Mouse (Mus musculus): Measurements from ENCODE around the gene Cenps. TPM values are rescaled to one million over a fixed set of nuclear protein-coding genes. Genes with fewer than 3 reads are reported as not detected.

Cenps gene
- polyA plus RNA-seq (2014; fragmentation: Nextera tagmentation; extraction: Ambion mirVana) = 35.1 and 35.4 TPM in 2 replicates

- peak; percentile 92 for ATAC-seq (ENCODE audit: insufficient number of reproducible peaks, insufficient read depth, low FRiP score, low read depth)
- 1% methylated on average over 68 of the region's 68 CpGs for WGBS
These were observed at the start of gene Cenps for GRCm38 (mm10) chr4:149136982-149137770. Cenps (minus strand) TSS chr4:149137629.

GRCm38 (mm10) chr4:149182755-149183154, 45.3 kb upstream of the Cenps start:
- Histone ChIP-seq H3K9ac (replicated peaks; ENCODE audit: low read depth, low read length) (no peak overlapping the region), H3K9me3 (ENCODE audit: control insufficient read depth, low read depth, low read length) (no peaks in the 10 kb centered on the region), H3K27ac (ENCODE audit: low read length) (no peak overlapping the region), H3K27me3 (ENCODE audit: control insufficient read depth, insufficient read depth, low read length) (no peaks in the 10 kb centered on the region), H3K4me3 (ENCODE audit: low read depth, low read length) (no peak overlapping the region), H3K36me3 (ENCODE audit: control insufficient read depth, insufficient read depth, low read length) (peaks cover 37% of the 10 kb centered on the region), H3K4me2 (replicated peaks; ENCODE audit: low read depth, low read length) (no peak overlapping the region), H3K4me1 (ENCODE audit: control insufficient read depth, insufficient read depth, low read length) (0 out of 2 replicates have a peak, but pooled peaks cover 4% of the 10 kb centered on the region)
- WGBS = 63% methylated on average over 4 of the region's 4 CpGs
- ATAC-seq (ENCODE audit: insufficient number of reproducible peaks, insufficient read depth, low FRiP score, low read depth) = no peak

More at GRCm38 (mm10) chr4:149136982-149137770, at the start of gene Cenps:
- Histone ChIP-seq H3K4me1 (ENCODE audit: control insufficient read depth, insufficient read depth, low read length) (0 out of 2 replicates have a peak, but pooled peaks cover 3% of the 10 kb centered on the region), H3K36me3 (ENCODE audit: control insufficient read depth, insufficient read depth, low read length) (no peaks in the 10 kb centered on the region), H3K9ac (replicated peaks; ENCODE audit: low read depth, low read length) (peak within 1 kb of the TSS; percentile 57), H3K27ac (ENCODE audit: low read length) (peak within 1 kb of the TSS; percentile 71; the same call in 1 of the 2 replicates), H3K4me2 (replicated peaks; ENCODE audit: low read depth, low read length) (peak within 1 kb of the TSS; percentile 53), H3K4me3 (ENCODE audit: low read depth, low read length) (peak within 1 kb of the TSS; percentile 52), H3K27me3 (ENCODE audit: control insufficient read depth, insufficient read depth, low read length) (no peaks in the 10 kb centered on the region), H3K9me3 (ENCODE audit: control insufficient read depth, low read depth, low read length) (no peaks in the 10 kb centered on the region)

- Histone ChIP-seq H3K27me3 (ENCODE audit: control insufficient read depth, insufficient read depth, low read length) (no peaks in the 10 kb centered on the region), H3K27ac (ENCODE audit: low read length) (no peak overlapping the region), H3K4me2 (replicated peaks; ENCODE audit: low read depth, low read length) (no peak overlapping the region), H3K4me3 (ENCODE audit: low read depth, low read length) (no peak overlapping the region), H3K36me3 (ENCODE audit: control insufficient read depth, insufficient read depth, low read length) (peaks cover 32% of the 10 kb centered on the region), H3K9ac (replicated peaks; ENCODE audit: low read depth, low read length) (no peak overlapping the region), H3K9me3 (ENCODE audit: control insufficient read depth, low read depth, low read length) (no peaks in the 10 kb centered on the region), H3K4me1 (ENCODE audit: control insufficient read depth, insufficient read depth, low read length) (0 out of 2 replicates have a peak, but pooled peaks cover 4% of the 10 kb centered on the region)
- ATAC-seq (ENCODE audit: insufficient number of reproducible peaks, insufficient read depth, low FRiP score, low read depth) = no peak
- WGBS = 89% methylated on average over 7 of the region's 7 CpGs
These were observed 44.8 kb upstream of the Cenps start for GRCm38 (mm10) chr4:149182192-149182591.

GRCm38 (mm10) chr4:149179573-149179972, 42.1 kb upstream of the Cenps start:
- no peaks in the 10 kb centered on the region for H3K9me3 ChIP-seq (ENCODE audit: control insufficient read depth, low read depth, low read length)
- no peak overlapping the region for H3K4me2 ChIP-seq (replicated peaks; ENCODE audit: low read depth, low read length)
- no peak overlapping the region for H3K9ac ChIP-seq (replicated peaks; ENCODE audit: low read depth, low read length)
- H3K27ac ChIP-seq (ENCODE audit: low read length) = peak overlapping the region; percentile 55; the same call in 1 of the 2 replicates
- H3K4me3 ChIP-seq (ENCODE audit: low read depth, low read length) = no peak overlapping the region
- 54% methylated on average over 4 of the region's 4 CpGs for WGBS
- H3K36me3 ChIP-seq (ENCODE audit: control insufficient read depth, insufficient read depth, low read length) = peaks cover 25% of the 10 kb centered on the region
- ATAC-seq (ENCODE audit: insufficient number of reproducible peaks, insufficient read depth, low FRiP score, low read depth) = peak; percentile 48; the same call in 1 of the 2 replicates
- 0 out of 2 replicates have a peak, but pooled peaks cover 4% of the 10 kb centered on the region for H3K4me1 ChIP-seq (ENCODE audit: control insufficient read depth, insufficient read depth, low read length)
- H3K27me3 ChIP-seq (ENCODE audit: control insufficient read depth, insufficient read depth, low read length) = no peaks in the 10 kb centered on the region

GRCm38 (mm10) chr4:149179160-149179559, 41.7 kb upstream of the Cenps start:
- Histone ChIP-seq H3K4me1 (ENCODE audit: control insufficient read depth, insufficient read depth, low read length) (0 out of 2 replicates have a peak, but pooled peaks cover 4% of the 10 kb centered on the region), H3K27ac (ENCODE audit: low read length) (peak overlapping the region; percentile 55; the same call in 1 of the 2 replicates), H3K36me3 (ENCODE audit: control insufficient read depth, insufficient read depth, low read length) (peaks cover 23% of the 10 kb centered on the region), H3K4me3 (ENCODE audit: low read depth, low read length) (no peak overlapping the region), H3K4me2 (replicated peaks; ENCODE audit: low read depth, low read length) (no peak overlapping the region), H3K9me3 (ENCODE audit: control insufficient read depth, low read depth, low read length) (no peaks in the 10 kb centered on the region), H3K9ac (replicated peaks; ENCODE audit: low read depth, low read length) (no peak overlapping the region), H3K27me3 (ENCODE audit: control insufficient read depth, insufficient read depth, low read length) (no peaks in the 10 kb centered on the region)
- WGBS = 64% methylated on average over 7 of the region's 7 CpGs
- no peak for ATAC-seq (ENCODE audit: insufficient number of reproducible peaks, insufficient read depth, low FRiP score, low read depth)

- 0 out of 2 replicates have a peak, but pooled peaks cover 4% of the 10 kb centered on the region for H3K4me1 ChIP-seq (ENCODE audit: control insufficient read depth, insufficient read depth, low read length)
- ATAC-seq (ENCODE audit: insufficient number of reproducible peaks, insufficient read depth, low FRiP score, low read depth) = no peak
These were observed 40.9 kb upstream of the Cenps start for GRCm38 (mm10) chr4:149178328-149178727.

GRCm38 (mm10) chr4:149177046-149177445, 39.6 kb upstream of the Cenps start:
- 46% methylated on average over 5 of the region's 5 CpGs for WGBS
- Histone ChIP-seq H3K4me2 (replicated peaks; ENCODE audit: low read depth, low read length) (no peak overlapping the region), H3K4me3 (ENCODE audit: low read depth, low read length) (no peak overlapping the region), H3K36me3 (ENCODE audit: control insufficient read depth, insufficient read depth, low read length) (peaks cover 9% of the 10 kb centered on the region), H3K4me1 (ENCODE audit: control insufficient read depth, insufficient read depth, low read length) (0 out of 2 replicates have a peak, but pooled peaks cover 6% of the 10 kb centered on the region), H3K9ac (replicated peaks; ENCODE audit: low read depth, low read length) (no peak overlapping the region), H3K27me3 (ENCODE audit: control insufficient read depth, insufficient read depth, low read length) (no peaks in the 10 kb centered on the region), H3K9me3 (ENCODE audit: control insufficient read depth, low read depth, low read length) (no peaks in the 10 kb centered on the region), H3K27ac (ENCODE audit: low read length) (peak overlapping the region; percentile 35; the same call in 1 of the 2 replicates)
- ATAC-seq (ENCODE audit: insufficient number of reproducible peaks, insufficient read depth, low FRiP score, low read depth) = no peak

More at GRCm38 (mm10) chr4:149178328-149178727, 40.9 kb upstream of the Cenps start:
- H3K9me3 ChIP-seq (ENCODE audit: control insufficient read depth, low read depth, low read length) = no peaks in the 10 kb centered on the region
- H3K27ac ChIP-seq (ENCODE audit: low read length) = peak overlapping the region; percentile 39; the same call in 1 of the 2 replicates
- no peak overlapping the region for H3K4me3 ChIP-seq (ENCODE audit: low read depth, low read length)
- H3K27me3 ChIP-seq (ENCODE audit: control insufficient read depth, insufficient read depth, low read length) = no peaks in the 10 kb centered on the region
- peaks cover 15% of the 10 kb centered on the region for H3K36me3 ChIP-seq (ENCODE audit: control insufficient read depth, insufficient read depth, low read length)
- no peak overlapping the region for H3K4me2 ChIP-seq (replicated peaks; ENCODE audit: low read depth, low read length)
- H3K9ac ChIP-seq (replicated peaks; ENCODE audit: low read depth, low read length) = 0 out of 2 replicates have a peak overlapping the region, but pooled peaks have one; percentile 4
- 64% methylated on average over 7 of the region's 7 CpGs for WGBS

GRCm38 (mm10) chr4:149176645-149177044, 39.2 kb upstream of the Cenps start:
- ATAC-seq (ENCODE audit: insufficient number of reproducible peaks, insufficient read depth, low FRiP score, low read depth) = no peak
- 79% methylated on average over 6 of the region's 6 CpGs for WGBS
- no peak overlapping the region for H3K4me2 ChIP-seq (replicated peaks; ENCODE audit: low read depth, low read length)
- H3K27me3 ChIP-seq (ENCODE audit: control insufficient read depth, insufficient read depth, low read length) = no peaks in the 10 kb centered on the region
- peaks cover 7% of the 10 kb centered on the region; the same call in 1 of the 2 replicates for H3K36me3 ChIP-seq (ENCODE audit: control insufficient read depth, insufficient read depth, low read length)
- H3K4me1 ChIP-seq (ENCODE audit: control insufficient read depth, insufficient read depth, low read length) = 0 out of 2 replicates have a peak, but pooled peaks cover 6% of the 10 kb centered on the region
- no peak overlapping the region for H3K4me3 ChIP-seq (ENCODE audit: low read depth, low read length)
- H3K9me3 ChIP-seq (ENCODE audit: control insufficient read depth, low read depth, low read length) = no peaks in the 10 kb centered on the region
- no peak overlapping the region for H3K9ac ChIP-seq (replicated peaks; ENCODE audit: low read depth, low read length)
- H3K27ac ChIP-seq (ENCODE audit: low read length) = no peak overlapping the region

Measured in stomach, embryonic 14.5 days (tissue).